ENCODE assay signal across 8 mouse cellular contexts in the genomic region with DNA sequence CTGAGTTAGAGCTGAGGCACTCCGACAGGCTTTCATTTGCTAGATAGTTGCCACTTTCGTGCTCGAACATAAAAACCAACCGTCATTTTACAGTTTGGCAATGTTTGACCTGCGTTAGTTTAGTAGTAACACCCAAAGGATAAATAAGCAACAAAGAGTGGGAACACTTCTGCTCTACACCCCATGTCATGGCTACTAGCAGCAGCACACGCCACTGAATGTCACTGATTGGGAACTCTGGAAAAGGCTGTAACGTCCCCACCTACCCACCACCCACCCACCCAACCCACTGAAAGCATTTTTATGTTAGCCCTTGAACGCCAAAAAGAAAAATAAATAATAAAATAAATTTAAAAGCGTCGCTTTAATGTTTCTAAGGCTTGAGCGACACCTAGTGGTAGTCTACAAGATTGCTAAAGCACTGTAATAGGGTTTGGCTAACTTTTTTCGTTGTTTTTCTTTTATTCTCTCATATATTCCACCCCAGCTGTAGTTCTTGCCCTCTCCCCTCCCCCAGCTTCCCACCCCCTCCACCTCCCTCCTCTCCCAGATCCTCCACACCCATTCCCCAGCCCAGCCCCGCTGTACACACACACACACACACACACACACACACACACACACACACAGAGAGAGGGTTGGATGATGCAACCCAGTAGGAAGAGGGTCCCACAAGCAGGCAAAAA.
DNase-seq lines count a peak whose midpoint lies in the region; ATAC-seq lines count a peak whose summit lies in the region.

No protein-coding gene starts in this region.

- no peak overlapping the region for H3K9ac ChIP-seq in heart, embryonic 16.5 days (ENCODE audit: low read length)
- H3K9ac ChIP-seq in lung, embryonic 16.5 days (ENCODE audit: low read length) = no peak overlapping the region

- no peak for ATAC-seq in heart, embryonic 16.5 days (replicated peaks; ENCODE audit: extremely low read depth, insufficient read depth, low FRiP score)
- no peak for ATAC-seq in lung, embryonic 16.5 days (ENCODE audit: low read depth)
- ATAC-seq in frontal cortex, adult (ENCODE audit: low TSS enrichment) = no peak

- peak overlapping the region; percentile 55 for H3K4me3 ChIP-seq in heart, embryonic 16.5 days (ENCODE audit: low read length)
- H3K4me3 ChIP-seq in lung, embryonic 16.5 days (ENCODE audit: low read length) = peak overlapping the region; percentile 25

- H3K27me3 ChIP-seq in heart, embryonic 16.5 days (ENCODE audit: control insufficient read depth, insufficient read depth, low read length) = no peaks in the 10 kb centered on the region
- H3K27me3 ChIP-seq in lung, embryonic 16.5 days (ENCODE audit: control insufficient read depth, insufficient read depth, low read depth, low read length) = no peaks in the 10 kb centered on the region

- DNase-seq in layer of hippocampus, adult 11-12 months (ENCODE audit: low spot score) = peak; percentile 35
- DNase-seq in layer of hippocampus, adult 8-10 months (ENCODE audit: low spot score in 2 of 2) = no peak
- peak; percentile 60 for DNase-seq in brain, adult 2 months (ENCODE audit: low read depth, low spot score)
- no peak for DNase-seq in adrenal gland, adult 18-20 months (ENCODE audit: low spot score in 2 of 2)
- no peak for DNase-seq in layer of hippocampus, adult 9-11 months

- H3K36me3 ChIP-seq in heart, embryonic 16.5 days (ENCODE audit: control insufficient read depth, insufficient read depth) = no peaks in the 10 kb centered on the region
- no peaks in the 10 kb centered on the region for H3K36me3 ChIP-seq in lung, embryonic 16.5 days (ENCODE audit: control insufficient read depth, insufficient read depth, low read length)

- WGBS in heart, embryonic 16.5 days = 20% methylated on average over 13 of the region's 13 CpGs
- 19% methylated on average over 13 of the region's 13 CpGs for WGBS in lung, embryonic 16.5 days

- no peaks in the 10 kb centered on the region for H3K9me3 ChIP-seq in heart, embryonic 16.5 days (replicated peaks; ENCODE audit: control insufficient read depth, low read length)
- no peaks in the 10 kb centered on the region for H3K9me3 ChIP-seq in lung, embryonic 16.5 days (ENCODE audit: control insufficient read depth, low read length)

- no peak overlapping the region for H3K27ac ChIP-seq in heart, embryonic 16.5 days (ENCODE audit: low read length)
- H3K27ac ChIP-seq in lung, embryonic 16.5 days (ENCODE audit: low read length) = no peak overlapping the region

- H3K4me2 ChIP-seq in heart, embryonic 16.5 days (ENCODE audit: low read depth, low read length) = peak overlapping the region; percentile 71
- peak overlapping the region; percentile 56 for H3K4me2 ChIP-seq in lung, embryonic 16.5 days (ENCODE audit: low read depth, low read length)

- H3K4me1 ChIP-seq in heart, embryonic 16.5 days (ENCODE audit: control insufficient read depth, insufficient read depth, low read length) = peaks cover 2% of the 10 kb centered on the region; the same call in 1 of the 2 replicates
- H3K4me1 ChIP-seq in lung, embryonic 16.5 days (replicated peaks; ENCODE audit: control insufficient read depth, insufficient read depth, low read length) = peaks cover 10% of the 10 kb centered on the region; the same call in 1 of the 2 replicates

Comparison
In these comparisons a context has a peak if more than half of its experiments do, and no peak if none do; other contexts are left out.
1. DNase-seq: peak in layer of hippocampus, adult 11-12 months (single experiment) and brain, adult 2 months (single experiment); none in layer of hippocampus, adult 8-10 months (0 of 2), adrenal gland, adult 18-20 months (0 of 2) and layer of hippocampus, adult 9-11 months (single experiment).